Mouse (Mus musculus): ENCODE results near the gene Arhgef7. TPM values are rescaled to one million over a fixed set of nuclear protein-coding genes. Genes with fewer than 3 reads are reported as not detected.

The Arhgef7 gene
- total RNA-seq, 4 experiments from 2014 or later: 98.8 to 109 (median 103) TPM

GRCm38 (mm10) chr8:11794956-11795355, 67.4 kb downstream of the Arhgef7 start:
- DNase-seq (ENCODE audit: low spot score in 2 of 2): no peak

GRCm38 (mm10) chr8:11797128-11797527, 69.6 kb downstream of the Arhgef7 start:
- no peak for DNase-seq (ENCODE audit: low spot score in 2 of 2)

- DNase-seq (ENCODE audit: low spot score in 2 of 2): peak in 1 of 2 experiments; percentile 67
Measured at GRCm38 (mm10) chr8:11797729-11798479, 70.4 kb downstream of the Arhgef7 start.

GRCm38 (mm10) chr8:11798480-11798867, 71.0 kb downstream of the Arhgef7 start:
- no peak for DNase-seq (ENCODE audit: low spot score in 2 of 2)

- no peak for DNase-seq (ENCODE audit: low spot score in 2 of 2)
Measured at GRCm38 (mm10) chr8:11799098-11799497, 71.6 kb downstream of the Arhgef7 start.

GRCm38 (mm10) chr8:11800481-11800880, 73.0 kb downstream of the Arhgef7 start:
- no peak for DNase-seq (ENCODE audit: low spot score in 2 of 2)

- DNase-seq (ENCODE audit: low spot score in 2 of 2): no peak
Measured at GRCm38 (mm10) chr8:11801571-11801970, 74.0 kb downstream of the Arhgef7 start.

GRCm38 (mm10) chr8:11804914-11805313, 77.4 kb downstream of the Arhgef7 start:
- no peak for DNase-seq (ENCODE audit: low spot score in 2 of 2)

- no peak for DNase-seq (ENCODE audit: low spot score in 2 of 2)
Measured at GRCm38 (mm10) chr8:11806252-11806651, 78.7 kb downstream of the Arhgef7 start.

- no peak for DNase-seq (ENCODE audit: low spot score in 2 of 2)
Measured at GRCm38 (mm10) chr8:11807361-11807760, 79.8 kb downstream of the Arhgef7 start.

- DNase-seq (ENCODE audit: low spot score in 2 of 2): no peak
Measured at GRCm38 (mm10) chr8:11808047-11808446, 80.5 kb downstream of the Arhgef7 start.

GRCm38 (mm10) chr8:11810426-11810825, 82.9 kb downstream of the Arhgef7 start:
- DNase-seq (ENCODE audit: low spot score in 2 of 2): no peak

GRCm38 (mm10) chr8:11813801-11814200, 86.3 kb downstream of the Arhgef7 start:
- no peak for DNase-seq (ENCODE audit: low spot score in 2 of 2)

GRCm38 (mm10) chr8:11815206-11815605, 87.7 kb downstream of the Arhgef7 start:
- DNase-seq (ENCODE audit: low spot score in 2 of 2): no peak

- DNase-seq (ENCODE audit: low spot score in 2 of 2): no peak
Measured at GRCm38 (mm10) chr8:11820136-11820535, 92.6 kb downstream of the Arhgef7 start.

- DNase-seq (ENCODE audit: low spot score in 2 of 2): no peak
Measured at GRCm38 (mm10) chr8:11820568-11820967, 93.0 kb downstream of the Arhgef7 start.

- DNase-seq (ENCODE audit: low spot score in 2 of 2): no peak
Measured at GRCm38 (mm10) chr8:11821451-11822206, 94.1 kb downstream of the Arhgef7 start.

- DNase-seq (ENCODE audit: low spot score in 2 of 2): no peak
Measured at GRCm38 (mm10) chr8:11822550-11823060, 95.1 kb downstream of the Arhgef7 start.

- DNase-seq (ENCODE audit: low spot score in 2 of 2): no peak
Measured at GRCm38 (mm10) chr8:11825756-11826155, 98.2 kb downstream of the Arhgef7 start.

GRCm38 (mm10) chr8:11827312-11827711, 99.8 kb downstream of the Arhgef7 start:
- DNase-seq (ENCODE audit: low spot score in 2 of 2): no peak

- DNase-seq (ENCODE audit: low spot score in 2 of 2): no peak
Measured at GRCm38 (mm10) chr8:11830214-11831046, 102.9 kb downstream of the Arhgef7 start.

- DNase-seq (ENCODE audit: low spot score in 2 of 2): no peak
Measured at GRCm38 (mm10) chr8:11831174-11831573, 103.7 kb downstream of the Arhgef7 start.

All from left cerebral cortex, adult 8-10 months (tissue).